Mouse (Mus musculus) thymus, postnatal 36 days (tissue): ENCODE results near the gene Tlx3.
A peak's percentile ranks its signal among the peaks of the same experiment; 100 is the strongest.

Source experiments
- DNase-seq, 2 experiments: peaks; one replicate each; pipeline ENCODE4 v3.0.0; 2022; ENCODE audit warnings: mixed read lengths in 2 of 2

The Tlx3 gene

GRCm38 (mm10) chr11:33196447-33197132 lies 6.8 kb downstream of the Tlx3 start:
- no peak for DNase-seq

- no peak for DNase-seq
Measured at GRCm38 (mm10) chr11:33195531-33196446, 7.6 kb downstream of the Tlx3 start.

GRCm38 (mm10) chr11:33195061-33195460 lies 8.3 kb downstream of the Tlx3 start:
- DNase-seq, result no peak

GRCm38 (mm10) chr11:33193695-33194094 lies 9.7 kb downstream of the Tlx3 start:
- DNase-seq, result no peak

- no peak for DNase-seq
Measured at GRCm38 (mm10) chr11:33181804-33182203, 21.6 kb downstream of the Tlx3 start.

GRCm38 (mm10) chr11:33180701-33181116 lies 22.7 kb downstream of the Tlx3 start:
- DNase-seq, result no peak

- DNase-seq, result no peak
Measured at GRCm38 (mm10) chr11:33179802-33180201, 23.6 kb downstream of the Tlx3 start.

- DNase-seq, result no peak
Measured at GRCm38 (mm10) chr11:33176525-33177245, 26.7 kb downstream of the Tlx3 start.

- no peak for DNase-seq
Measured at GRCm38 (mm10) chr11:33175768-33176167, 27.6 kb downstream of the Tlx3 start.

GRCm38 (mm10) chr11:33170489-33170888 lies 32.9 kb downstream of the Tlx3 start:
- DNase-seq, result peak; percentile 45 to 55

- DNase-seq, result peak; percentile 99 to 100
Measured at GRCm38 (mm10) chr11:33162998-33163506, 40.3 kb downstream of the Tlx3 start, which contains the start of gene Npm1. Gene Npm1, minus strand, starts transcription at chr11:33163206.

- peak; percentile 71 to 77 for DNase-seq
Measured at GRCm38 (mm10) chr11:33162211-33162997, 41.0 kb downstream of the Tlx3 start.

- no peak for DNase-seq
Measured at GRCm38 (mm10) chr11:33159741-33160140, 43.6 kb downstream of the Tlx3 start.

- DNase-seq, result no peak
Measured at GRCm38 (mm10) chr11:33157453-33158196, 45.8 kb downstream of the Tlx3 start.

GRCm38 (mm10) chr11:33156436-33157015 lies 46.9 kb downstream of the Tlx3 start:
- no peak for DNase-seq

GRCm38 (mm10) chr11:33154459-33154858 lies 48.9 kb downstream of the Tlx3 start:
- no peak for DNase-seq

- DNase-seq, result no peak
Measured at GRCm38 (mm10) chr11:33152997-33153396, 50.4 kb downstream of the Tlx3 start.

- no peak for DNase-seq
Measured at GRCm38 (mm10) chr11:33151780-33152145, 51.6 kb downstream of the Tlx3 start.

GRCm38 (mm10) chr11:33151128-33151779 lies 52.1 kb downstream of the Tlx3 start:
- no peak for DNase-seq
